23 mouse cellular contexts compared by ENCODE assay signal in genomic region chr11:93436892-93437291, GRCm38 (mm10).
"Had no signal": no experiment of that assay in that cellular context is flagged by ENCODE, and none has a peak within 500 bp of the region (broad histone marks: within the 10 kb centered on the region; RNA-seq: fewer than 3 reads in every experiment).

No protein-coding gene starts in this region.

- H3K9ac ChIP-seq: limb, embryonic 12.5 days; limb, embryonic 15.5 days; liver, embryonic 14.5 days; liver, postnatal 0 days; lung, embryonic 14.5 days had no signal

- H3K4me2 ChIP-seq: limb, embryonic 12.5 days; limb, embryonic 15.5 days; liver, embryonic 11.5 days; lung, embryonic 14.5 days had no signal

- H3K4me1 ChIP-seq: limb, embryonic 12.5 days; limb, embryonic 15.5 days; megakaryocyte, embryonic 14.5 days had no signal

- H3K36me3 ChIP-seq: limb, embryonic 12.5 days; limb, embryonic 15.5 days; midbrain, embryonic 10.5 days had no signal

- H3K27ac ChIP-seq: left cerebral cortex, adult 2 months; limb, embryonic 12.5 days; limb, embryonic 15.5 days; liver, embryonic 14.5 days; midbrain, embryonic 10.5 days; stomach, postnatal 0 days had no signal

- H3K4me3 ChIP-seq: left cerebral cortex, adult 2 months; limb, embryonic 12.5 days; limb, embryonic 15.5 days; megakaryocyte, embryonic 14.5 days; midbrain, embryonic 10.5 days had no signal

- H3K9me3 ChIP-seq: limb, embryonic 12.5 days; limb, embryonic 15.5 days; megakaryocyte, embryonic 14.5 days; midbrain, embryonic 10.5 days had no signal

- H3K27me3 ChIP-seq: limb, embryonic 12.5 days; limb, embryonic 15.5 days; megakaryocyte, embryonic 14.5 days had no signal

- DNase-seq: kidney, adult 18-20 months; kidney, adult 9 months; kidney, postnatal 14 days; kidney, postnatal 4 days; layer of hippocampus, adult 9-11 months; liver, postnatal 0 days; lung, embryonic 14.5 days; midbrain, embryonic 14.5 days; right cerebral cortex, adult 18-20 months; right cerebral cortex, postnatal 14 days; right cerebral cortex, postnatal 4 days; thymus, adult 2 months; thymus, postnatal 14 days; thymus, postnatal 4 days had no signal

- ATAC-seq: liver, postnatal 0 days; lung, postnatal 0 days had no signal
